Mouse (Mus musculus) leukemia stem cell, adult 10-12 weeks (primary cell): Measurements from ENCODE around the gene A830005F24Rik. TPM values are rescaled to one million over a fixed set of nuclear protein-coding genes. Genes with fewer than 3 reads are reported as not detected.

Experiments used
- polyA plus RNA-seq: library from polyadenylated mRNA; stranded (reverse); fragments of >175 nt; gene quantifications from 2 replicates; pipeline ENCODE4 v1.2.3, GENCODE M21; 2012; ENCODE audit warnings: low replicate concordance

Gene A830005F24Rik
- polyA plus RNA-seq, result not detected in 2 replicates

GRCm38 (mm10) chr13:48513003-48513929 lies at the start of gene A830005F24Rik, which contains the start of gene Zfp169:
TSS of gene A830005F24Rik (plus strand) at chr13:48513570.
TSS of gene Zfp169 (minus strand) at chr13:48513451.

Other genes starting within 250 kb of the A830005F24Rik start
- gene Zfp169, start 119 bp upstream of the A830005F24Rik start, polyA plus RNA-seq, result 0.53 and 4.0 TPM in 2 replicates
- gene Ptpdc1, start 112.1 kb downstream of the A830005F24Rik start, polyA plus RNA-seq, result 0.26 and 0.69 TPM in 2 replicates
- 0.20 TPM in 1 of 2 replicates, not detected in the other for gene Barx1, start 149.4 kb downstream of the A830005F24Rik start, polyA plus RNA-seq